Mouse (Mus musculus): ENCODE measurements at regions not wholly inside any gene's neighbourhood (a gene's known extent, or its start where the extent isn't known, plus 50 kb on each side); places are given as distances from the start of the nearest gene placed in this dataset.
"Not testable (repeated sequence)": the region's sequence is repeated elsewhere in the genome, so short reads cannot be mapped to it uniquely, and the experiment has no call there.

DNA sequence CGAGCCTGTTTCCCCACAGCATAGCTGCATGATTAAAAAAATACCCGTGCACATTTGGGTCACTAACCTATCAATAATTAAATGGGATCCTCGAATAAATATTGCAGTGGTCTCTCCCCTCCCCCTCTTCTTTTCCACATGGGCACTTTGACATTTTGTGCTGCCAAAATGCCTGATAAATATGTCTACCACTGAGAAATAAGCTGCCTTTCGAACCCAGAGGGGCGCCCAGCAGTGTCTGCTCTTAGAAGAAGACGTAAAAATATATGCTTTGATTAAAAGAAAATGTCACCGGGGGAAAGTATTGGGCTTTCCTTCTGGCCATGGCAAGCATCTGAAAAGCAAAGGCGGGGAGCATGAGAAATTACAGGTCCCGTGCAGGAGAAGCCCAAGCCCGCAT is 152.6 kb upstream of the Frmd4a start:
- no peak overlapping the region for H3K4me2 ChIP-seq (ENCODE audit: low read depth, low read length)
- no peaks in the 10 kb centered on the region for H3K36me3 ChIP-seq (ENCODE audit: insufficient read depth, low read length)
- no peak overlapping the region for H3K9ac ChIP-seq (replicated peaks; ENCODE audit: low read length)
- no peak overlapping the region for H3K27ac ChIP-seq
- ATAC-seq: no peak
- no peak for TF ChIP-seq CTCF (IDR thresholded peaks at IDR 0.05; ENCODE audit: low read depth)
- no peaks in the 10 kb centered on the region for H3K4me1 ChIP-seq (ENCODE audit: insufficient read depth, low read length)
- DNase-seq (ENCODE audit: low spot score): no peak
- no peak overlapping the region for H3K4me3 ChIP-seq (ENCODE audit: low read length)
- 76% methylated on average over 10 of the region's 10 CpGs for WGBS
- no peaks in the 10 kb centered on the region for H3K9me3 ChIP-seq (ENCODE audit: low read length)
- no peaks in the 10 kb centered on the region for H3K27me3 ChIP-seq (ENCODE audit: insufficient read depth, low read length)

DNA sequence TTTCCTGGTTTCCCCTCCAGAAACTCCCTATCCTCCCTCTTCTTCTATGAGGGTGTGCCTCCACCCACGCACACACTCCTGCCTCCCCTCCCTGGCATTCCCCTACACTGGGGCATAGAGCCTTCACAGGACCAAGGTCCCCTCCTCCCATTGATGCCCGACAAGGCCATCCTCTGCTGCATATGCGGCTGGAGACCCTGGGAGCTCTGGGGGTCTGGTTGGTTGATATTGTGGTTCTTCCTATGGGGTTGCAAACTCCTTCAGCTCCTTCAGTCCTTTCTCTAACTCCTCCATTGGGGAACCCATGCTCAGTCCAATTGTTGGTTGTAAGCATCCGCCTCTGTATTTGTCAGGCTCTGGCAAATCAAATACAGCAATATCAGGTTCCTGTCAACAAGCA is 150.8 kb upstream of the Frmd4a start:
- H3K9me3 ChIP-seq (ENCODE audit: low read length); H3K4me3 ChIP-seq (ENCODE audit: low read length); H3K27me3 ChIP-seq (ENCODE audit: insufficient read depth, low read length); H3K4me1 ChIP-seq (ENCODE audit: insufficient read depth, low read length); DNase-seq (ENCODE audit: low spot score); H3K27ac ChIP-seq; H3K4me2 ChIP-seq (ENCODE audit: low read depth, low read length); H3K36me3 ChIP-seq (ENCODE audit: insufficient read depth, low read length); ATAC-seq; H3K9ac ChIP-seq (replicated peaks; ENCODE audit: low read length): not testable (repeated sequence)
- WGBS: 91% methylated on average over 4 of the region's 4 CpGs

DNA sequence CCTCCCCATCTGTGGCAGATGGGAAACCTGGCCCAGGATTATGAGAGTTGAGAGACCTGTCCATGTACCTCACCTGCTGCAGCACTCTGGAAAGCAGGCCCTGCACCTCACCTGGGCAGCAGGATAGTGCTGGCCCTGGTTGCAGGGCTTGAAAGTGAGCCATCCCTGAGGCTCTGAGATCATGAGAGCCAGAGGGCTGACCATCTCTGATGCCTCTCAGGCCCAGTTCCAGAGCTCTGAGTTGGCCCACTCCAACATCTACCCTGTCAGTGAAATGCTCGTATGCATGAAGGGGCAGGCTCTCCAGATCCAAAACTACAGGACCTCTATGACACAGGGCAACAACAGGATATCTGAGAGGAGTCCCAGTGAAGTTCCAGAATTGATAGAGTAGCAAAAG is 147.8 kb upstream of the Frmd4a start:
- no peaks in the 10 kb centered on the region for H3K4me1 ChIP-seq (ENCODE audit: insufficient read depth, low read length)
- no peak overlapping the region for H3K27ac ChIP-seq
- no peak for DNase-seq (ENCODE audit: low spot score)
- TF ChIP-seq CTCF (IDR thresholded peaks at IDR 0.05; ENCODE audit: low read depth): no peak
- H3K36me3 ChIP-seq (ENCODE audit: insufficient read depth, low read length): no peaks in the 10 kb centered on the region
- no peak overlapping the region for H3K9ac ChIP-seq (replicated peaks; ENCODE audit: low read length)
- no peak for ATAC-seq
- no peaks in the 10 kb centered on the region for H3K9me3 ChIP-seq (ENCODE audit: low read length)
- H3K27me3 ChIP-seq (ENCODE audit: insufficient read depth, low read length): no peaks in the 10 kb centered on the region
- H3K4me2 ChIP-seq (ENCODE audit: low read depth, low read length): no peak overlapping the region
- no peak overlapping the region for H3K4me3 ChIP-seq (ENCODE audit: low read length)
- WGBS: 96% methylated on average over 1 of the region's 1 CpGs

DNA sequence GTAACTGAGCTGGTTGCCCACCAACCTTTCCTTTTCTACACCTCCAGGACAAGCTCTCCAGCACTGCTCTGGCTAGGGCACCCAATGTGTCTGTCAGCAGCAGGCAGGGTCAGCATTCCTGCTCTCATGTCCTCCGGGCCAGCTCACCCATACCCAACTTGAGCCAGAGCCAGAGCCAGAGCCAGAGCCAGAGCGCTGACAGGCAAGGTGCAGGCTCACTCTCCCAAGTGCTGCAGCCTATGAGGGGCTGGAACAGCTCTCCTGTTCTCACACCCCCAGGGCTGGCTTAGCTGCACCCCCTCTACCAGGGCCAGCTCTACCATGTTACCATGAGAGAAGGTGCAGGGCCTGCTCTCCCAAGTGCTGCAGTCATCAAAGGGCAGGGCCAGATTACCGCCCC is 145.8 kb upstream of the Frmd4a start:
- WGBS: 85% methylated on average over 3 of the region's 3 CpGs
- no peaks in the 10 kb centered on the region for H3K27me3 ChIP-seq (ENCODE audit: insufficient read depth, low read length)
- H3K4me3 ChIP-seq (ENCODE audit: low read length): no peak overlapping the region
- no peaks in the 10 kb centered on the region for H3K36me3 ChIP-seq (ENCODE audit: insufficient read depth, low read length)
- ATAC-seq (no peak), DNase-seq (ENCODE audit: low spot score) (no peak)
- H3K9ac ChIP-seq (replicated peaks; ENCODE audit: low read length): no peak overlapping the region
- no peaks in the 10 kb centered on the region for H3K9me3 ChIP-seq (ENCODE audit: low read length)
- no peak overlapping the region for H3K27ac ChIP-seq
- TF ChIP-seq CTCF (IDR thresholded peaks at IDR 0.05; ENCODE audit: low read depth): no peak
- H3K4me2 ChIP-seq (ENCODE audit: low read depth, low read length): no peak overlapping the region
- no peaks in the 10 kb centered on the region for H3K4me1 ChIP-seq (ENCODE audit: insufficient read depth, low read length)

DNA sequence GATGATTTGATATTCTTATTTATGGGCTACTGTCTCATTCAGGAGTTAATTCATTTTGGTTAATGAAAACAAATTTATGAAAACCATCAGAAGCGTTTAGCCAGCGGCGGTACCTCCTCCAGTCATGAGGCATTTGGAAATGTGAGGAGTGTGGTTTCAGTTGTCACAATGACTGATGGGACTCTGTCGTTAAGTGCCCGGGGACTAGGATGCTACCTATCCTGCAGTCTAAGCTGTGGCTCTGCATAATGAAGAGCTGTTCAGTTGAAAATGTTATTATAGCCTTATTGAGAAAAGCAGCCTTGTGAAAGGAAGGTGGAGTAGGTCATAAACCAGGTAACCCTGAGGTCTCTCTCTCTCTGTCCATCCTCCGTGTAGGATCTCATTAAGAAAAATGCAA is 130.5 kb upstream of the Frmd4a start:
- Histone ChIP-seq H3K4me1 (ENCODE audit: insufficient read depth, low read length) (peaks cover 5% of the 10 kb centered on the region; the same call in 1 of the 2 replicates), H3K4me2 (ENCODE audit: low read depth, low read length) (no peak overlapping the region), H3K27me3 (ENCODE audit: insufficient read depth, low read length) (no peaks in the 10 kb centered on the region), H3K9me3 (ENCODE audit: low read length) (no peaks in the 10 kb centered on the region), H3K27ac (no peak overlapping the region), H3K4me3 (ENCODE audit: low read length) (no peak overlapping the region), H3K36me3 (ENCODE audit: insufficient read depth, low read length) (no peaks in the 10 kb centered on the region), H3K9ac (replicated peaks; ENCODE audit: low read length) (no peak overlapping the region; the same call in 1 of the 2 replicates)
- 53% methylated on average over 6 of the region's 6 CpGs for WGBS
- no peak for DNase-seq (ENCODE audit: low spot score)
- no peak for TF ChIP-seq CTCF (IDR thresholded peaks at IDR 0.05; ENCODE audit: low read depth)
- ATAC-seq: no peak

DNA sequence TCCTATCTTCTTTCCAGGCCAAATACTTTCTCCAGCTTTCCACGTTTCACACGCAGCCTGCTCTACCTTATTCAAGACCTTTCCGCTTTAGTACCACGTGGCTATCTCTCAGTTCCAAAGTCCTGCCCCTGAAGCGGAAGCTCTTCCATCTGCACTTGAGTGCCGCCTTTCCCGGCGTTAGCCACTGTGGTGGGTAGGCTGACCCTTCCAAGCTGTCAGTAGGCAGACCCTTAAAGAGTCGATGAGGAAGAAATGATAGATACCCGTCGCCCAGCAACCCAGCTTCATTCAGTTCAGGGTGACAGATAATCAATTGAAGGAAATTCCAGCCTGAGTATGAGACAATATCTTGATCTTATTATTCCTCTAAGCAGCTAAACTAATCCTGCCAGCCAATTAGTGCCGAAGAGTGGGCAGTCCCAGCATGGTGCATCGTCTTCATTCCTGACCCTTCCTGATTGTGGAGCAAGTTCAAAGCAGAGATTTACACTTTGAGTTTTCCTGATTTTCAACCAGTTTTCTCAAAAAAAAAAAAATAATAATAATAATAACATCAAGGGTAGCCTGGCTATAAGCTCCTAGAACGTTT is 129.6 kb upstream of the Frmd4a start:
- Histone ChIP-seq H3K4me2 (ENCODE audit: low read depth, low read length) (peak overlapping the region; percentile 43), H3K4me1 (ENCODE audit: insufficient read depth, low read length) (peaks cover 5% of the 10 kb centered on the region; the same call in 1 of the 2 replicates), H3K4me3 (ENCODE audit: low read length) (peak overlapping the region; percentile 10; the same call in 1 of the 2 replicates), H3K27me3 (ENCODE audit: insufficient read depth, low read length) (no peaks in the 10 kb centered on the region), H3K36me3 (ENCODE audit: insufficient read depth, low read length) (no peaks in the 10 kb centered on the region), H3K9ac (replicated peaks; ENCODE audit: low read length) (no peak overlapping the region), H3K27ac (no peak overlapping the region), H3K9me3 (ENCODE audit: low read length) (no peaks in the 10 kb centered on the region)
- TF ChIP-seq CTCF (IDR thresholded peaks at IDR 0.05; ENCODE audit: low read depth): no peak
- DNase-seq (ENCODE audit: low spot score) (peak; percentile 37), ATAC-seq (peak; percentile 49; the same call in 1 of the 2 replicates)
- WGBS: 25% methylated on average over 14 of the region's 14 CpGs

DNA sequence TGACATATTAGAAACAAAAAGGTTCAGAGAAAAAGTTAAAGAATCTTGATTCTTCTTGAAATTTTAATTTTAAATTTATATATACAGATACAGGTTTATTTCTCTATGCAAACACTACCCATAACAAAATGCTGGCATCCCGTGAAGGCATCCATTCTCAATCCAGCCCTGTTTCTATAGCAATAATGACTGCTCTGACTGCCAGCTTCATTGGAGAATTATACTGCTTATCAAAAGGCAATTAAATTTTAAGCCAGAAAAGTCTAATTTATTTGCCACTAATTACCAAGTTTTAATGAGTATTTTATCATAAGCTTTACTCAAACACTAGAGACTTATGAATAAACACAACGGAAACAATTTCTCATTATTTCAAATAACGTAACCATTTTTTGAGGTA is 128.1 kb upstream of the Frmd4a start:
- Histone ChIP-seq H3K4me3 (ENCODE audit: low read length) (no peak overlapping the region), H3K4me2 (ENCODE audit: low read depth, low read length) (no peak overlapping the region), H3K36me3 (ENCODE audit: insufficient read depth, low read length) (no peaks in the 10 kb centered on the region), H3K27me3 (ENCODE audit: insufficient read depth, low read length) (no peaks in the 10 kb centered on the region), H3K4me1 (ENCODE audit: insufficient read depth, low read length) (peaks cover 5% of the 10 kb centered on the region; the same call in 1 of the 2 replicates), H3K9ac (replicated peaks; ENCODE audit: low read length) (no peak overlapping the region), H3K9me3 (ENCODE audit: low read length) (no peaks in the 10 kb centered on the region), H3K27ac (no peak overlapping the region)
- 71% methylated on average over 3 of the region's 3 CpGs for WGBS
- TF ChIP-seq CTCF (IDR thresholded peaks at IDR 0.05; ENCODE audit: low read depth): no peak
- no peak for ATAC-seq
- DNase-seq (ENCODE audit: low spot score): no peak

All from hindbrain, postnatal 0 days (tissue).